Mouse (Mus musculus) granulocyte monocyte progenitor cell, adult 5-6 weeks (primary cell): ENCODE measurements around the gene Il1rap. TPM values are rescaled to one million over a fixed set of nuclear protein-coding genes. Genes with fewer than 3 reads are reported as not detected.

Experiments
- ATAC-seq: replicated peaks from 2 replicates; pipeline ENCODE4 v1.8.0; 2016; ENCODE audit warnings: mild to moderate bottlenecking, moderate TSS enrichment, inconsistent platforms; ENCODE audit not compliant: poor library complexity, severe bottlenecking
- total RNA-seq, 2 experiments: library from RNA; stranded (forward) in 1 of 2; stranded (reverse) in 1 of 2; fragments of 200-712, 200-1000 nt in 1 of 2; fragments of >200 nt in 1 of 2; fragmentation: Nextera tagmentation in 1 of 2; gene quantifications; 2 replicates each; pipeline ENCODE4 v1.2.3; 2014 to 2017

Il1rap gene
- total RNA-seq, 2 experiments from 2014 or later: 12.8 to 18.9 TPM

DNA sequence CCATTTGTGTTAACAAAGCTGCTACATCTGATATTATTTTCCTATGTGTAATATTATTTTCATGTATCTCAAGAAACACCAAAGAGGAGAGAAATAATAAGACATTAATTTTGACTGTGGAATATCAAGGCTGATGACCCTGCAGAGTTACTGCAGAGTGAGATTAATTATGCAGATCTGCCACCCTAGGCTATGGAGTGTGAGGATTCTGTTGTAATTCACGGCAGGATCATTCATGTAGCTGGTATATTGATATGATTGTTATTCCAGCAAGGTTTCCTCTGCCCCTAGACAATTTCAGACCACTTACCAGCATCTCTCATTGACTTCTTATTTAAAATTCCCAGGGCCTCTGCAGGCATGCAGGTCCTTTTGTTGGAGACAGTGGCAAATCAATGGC, 29.0 kb downstream of the Il1rap start:
- ATAC-seq: no peak

DNA sequence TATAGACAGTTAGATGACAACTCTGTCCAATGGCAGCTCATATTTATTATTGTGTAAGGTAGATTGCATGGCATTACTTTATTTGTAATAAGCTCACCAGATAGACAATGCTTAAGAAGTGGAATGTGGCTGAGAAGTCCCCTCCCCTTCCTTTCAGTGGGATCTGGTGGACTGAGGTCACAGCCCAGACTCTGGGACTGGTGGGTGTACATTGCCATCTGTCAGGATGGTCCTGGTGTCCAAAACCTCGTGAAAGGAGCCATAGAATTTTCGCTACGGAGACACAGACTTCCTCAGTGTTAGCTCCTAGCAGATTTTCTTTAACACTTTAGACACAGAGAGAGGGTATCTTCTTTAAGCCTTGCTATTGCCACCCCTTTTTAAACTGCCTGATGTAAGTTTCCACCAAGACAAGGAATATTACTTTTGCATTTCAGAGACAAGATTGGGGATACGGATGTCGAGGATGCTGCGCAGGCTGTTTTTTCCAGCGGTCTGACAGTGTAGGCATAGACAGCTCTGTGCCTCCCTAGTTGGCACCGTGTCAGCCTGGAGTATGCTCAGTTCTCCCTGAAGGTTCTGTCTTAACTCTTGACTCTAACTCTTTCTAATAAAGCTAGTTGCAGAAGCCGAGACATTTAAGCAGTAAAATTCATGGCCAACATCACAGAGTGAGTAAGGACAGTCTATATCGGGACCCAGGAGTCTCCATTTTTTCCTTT, 31.2 kb downstream of the Il1rap start:
- ATAC-seq: no peak

DNA sequence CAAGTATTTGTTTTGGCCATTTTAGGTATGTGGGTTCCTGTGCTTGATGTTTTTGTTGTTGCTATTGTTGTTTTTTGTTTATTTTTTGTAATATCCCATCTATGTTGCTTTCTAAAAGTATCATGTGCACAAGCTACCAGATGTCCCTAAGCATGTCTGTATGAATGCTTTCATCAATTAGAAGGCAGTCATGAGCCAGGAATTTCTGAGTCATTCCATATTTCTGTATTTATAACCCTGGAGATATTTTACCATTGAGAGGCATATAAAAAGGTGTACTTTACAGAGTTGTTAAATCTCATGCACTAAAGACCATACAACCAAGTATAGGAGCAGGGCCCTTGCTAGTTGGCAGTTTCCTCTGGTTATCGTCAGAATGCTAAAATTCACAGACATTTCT, 41.6 kb downstream of the Il1rap start:
- ATAC-seq: no peak

DNA sequence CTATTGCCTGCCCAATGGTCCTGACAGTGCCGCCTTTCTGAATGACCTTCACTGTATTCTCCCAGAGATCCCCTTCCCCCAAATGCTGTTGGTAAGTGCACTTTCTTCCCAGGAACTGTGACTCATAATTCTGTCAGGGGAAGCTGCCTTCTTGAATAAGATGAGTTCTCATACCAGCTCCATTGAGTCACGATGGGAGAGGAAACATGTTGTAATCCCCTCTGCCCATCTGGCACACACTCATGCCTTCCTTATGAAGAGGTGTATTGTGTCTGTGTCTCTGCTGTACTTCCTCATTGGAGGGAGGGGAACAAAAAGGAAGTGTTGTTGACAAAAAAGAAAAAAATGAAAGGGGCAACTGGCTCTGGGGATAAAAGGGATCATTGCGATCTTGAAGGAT, 44.6 kb downstream of the Il1rap start:
- ATAC-seq: peak; percentile 100

DNA sequence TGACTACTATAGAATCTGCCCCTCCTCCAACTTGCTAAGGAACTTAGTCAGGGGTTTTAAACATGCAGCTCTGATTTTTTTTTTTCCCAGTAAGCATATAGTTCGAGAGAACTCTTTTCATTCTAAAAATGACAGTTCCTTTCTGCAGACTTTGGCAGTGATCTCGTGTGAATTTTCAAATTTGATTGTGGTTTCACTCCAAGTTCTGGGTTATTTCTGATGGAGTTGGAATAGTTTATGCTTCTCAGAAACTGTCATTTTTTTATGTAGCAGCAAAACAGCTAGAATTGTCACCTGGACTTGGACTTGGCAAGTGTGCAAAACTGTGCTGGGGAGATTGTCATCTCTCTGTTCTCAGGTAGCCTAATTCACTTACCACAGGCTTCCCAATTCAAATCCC, 53.3 kb downstream of the Il1rap start:
- no peak for ATAC-seq

DNA sequence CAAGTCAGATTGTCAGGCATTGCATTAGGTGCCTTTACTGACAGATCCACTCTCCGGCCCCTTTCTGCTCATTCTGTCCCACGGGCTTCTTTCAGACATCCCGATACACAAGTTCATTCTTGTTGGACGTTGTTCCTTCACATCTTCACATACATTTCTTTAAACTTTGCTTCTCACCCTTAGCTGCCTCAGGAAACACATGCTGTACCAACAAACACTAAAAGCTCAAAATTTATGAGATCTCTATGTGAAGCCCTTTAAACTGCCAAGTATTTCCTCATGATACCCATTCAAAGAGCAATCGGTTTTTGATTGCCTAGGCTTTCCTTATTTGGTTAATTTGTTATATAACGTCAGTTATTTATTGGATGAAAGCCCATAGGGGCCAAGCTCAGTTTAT, 61.6 kb downstream of the Il1rap start:
- ATAC-seq: no peak

DNA sequence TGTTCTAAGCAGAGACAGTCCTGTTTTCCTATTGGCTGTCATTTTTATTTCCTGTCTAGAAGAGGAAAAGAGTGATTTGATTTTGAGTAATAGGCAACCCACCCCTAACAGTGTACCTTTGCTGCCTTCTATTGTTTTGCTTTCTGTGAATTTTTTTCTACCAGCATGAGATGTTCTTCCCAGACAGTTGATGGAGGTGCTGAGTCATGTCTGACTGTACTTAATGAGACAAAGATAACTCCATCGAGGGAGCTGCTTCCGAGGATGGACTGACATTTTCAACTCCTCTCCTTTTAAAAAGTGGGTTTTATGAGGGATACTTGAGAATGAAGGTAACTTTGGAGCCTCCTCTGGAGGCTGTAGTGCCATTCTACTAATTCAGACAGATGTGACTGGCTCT, 64.6 kb downstream of the Il1rap start:
- no peak for ATAC-seq

DNA sequence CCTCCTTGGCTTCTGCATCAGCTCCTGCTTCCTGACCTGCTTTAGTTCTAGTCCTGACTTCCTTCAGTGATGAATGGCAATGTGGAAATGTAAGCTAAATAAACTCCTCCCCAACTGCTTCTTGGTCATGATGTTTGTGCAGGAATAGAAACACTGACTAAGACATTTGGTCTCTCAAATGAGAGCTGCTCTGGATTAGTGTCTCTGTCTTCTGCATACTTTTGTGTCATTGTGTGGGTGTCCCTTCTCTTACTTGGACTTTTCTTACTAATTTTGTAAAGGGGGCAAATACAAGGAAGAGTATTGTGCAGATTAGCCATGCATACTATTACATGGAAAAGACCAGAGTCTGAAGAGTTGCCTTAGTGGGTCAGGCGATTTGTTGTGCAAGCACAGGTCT, 65.5 kb downstream of the Il1rap start:
- no peak for ATAC-seq

DNA sequence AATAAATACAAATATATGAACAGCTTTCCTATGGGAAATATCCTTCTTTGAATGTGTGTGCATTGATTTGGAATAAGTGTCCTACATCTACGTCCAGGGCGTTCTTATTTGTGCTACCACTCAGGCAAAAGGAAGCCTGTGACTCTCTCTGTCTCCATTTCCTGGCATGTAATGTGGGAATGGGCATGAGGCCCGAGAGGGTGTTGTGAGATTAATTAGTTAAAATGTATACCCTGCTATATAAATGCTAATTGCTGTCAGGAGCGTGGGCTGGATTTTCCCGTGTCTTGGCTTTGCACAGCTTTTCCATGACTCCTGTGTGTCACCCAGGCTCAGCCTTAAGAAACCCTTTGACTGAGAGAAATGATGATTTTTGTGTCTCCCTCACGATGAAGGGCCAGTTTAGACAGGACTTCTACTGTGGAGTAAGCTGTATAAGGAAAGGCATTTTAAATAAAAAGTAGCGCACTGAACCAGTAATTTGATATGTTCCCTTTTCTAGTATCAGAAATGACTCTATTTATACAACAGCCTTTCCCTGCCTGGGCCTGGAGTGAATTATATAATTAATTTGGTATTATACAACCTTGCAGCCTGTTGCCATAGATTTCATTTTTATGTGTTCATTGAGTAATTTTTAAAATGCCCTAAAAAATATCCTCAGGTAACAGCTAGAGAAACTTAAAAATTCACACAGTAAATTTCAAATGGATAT, 81.4 kb downstream of the Il1rap start:
- no peak for ATAC-seq

DNA sequence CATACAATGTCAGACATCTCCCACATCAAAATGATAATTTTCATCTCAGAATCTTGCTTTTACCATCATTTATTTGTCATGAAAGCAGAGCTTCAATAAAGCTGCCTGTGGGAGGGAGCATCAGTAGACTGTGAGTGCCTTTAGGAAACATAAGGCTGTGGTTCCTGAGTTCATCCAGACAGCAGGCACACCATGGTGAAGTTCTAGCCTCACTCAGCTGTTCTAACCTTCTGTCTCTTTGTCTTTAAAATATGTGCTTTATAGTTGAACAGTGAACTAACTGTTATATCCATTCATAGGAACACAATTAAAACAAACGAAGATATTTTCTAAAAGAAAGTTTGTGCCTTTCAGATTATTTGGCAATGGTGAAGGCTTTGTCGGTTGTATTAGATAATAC, 84.9 kb downstream of the Il1rap start:
- no peak for ATAC-seq

DNA sequence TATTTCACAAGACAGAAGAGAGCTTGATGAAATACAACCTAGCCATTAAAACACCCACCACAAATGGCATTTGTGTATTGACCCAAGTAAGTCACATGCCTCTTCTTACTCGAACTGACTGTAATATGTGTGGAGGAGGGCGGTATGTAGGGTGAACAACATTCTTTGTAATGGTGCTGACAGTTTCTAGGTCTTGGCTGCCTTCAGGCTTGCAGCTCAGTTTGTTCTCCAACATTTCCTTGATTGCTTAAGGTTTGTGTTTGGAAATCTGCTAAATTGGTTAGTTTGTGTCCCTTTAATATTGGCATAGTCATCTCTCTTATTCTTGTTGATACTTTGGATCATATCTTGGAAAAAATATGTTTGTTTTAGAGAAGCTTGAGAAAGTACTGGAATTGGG, 87.6 kb downstream of the Il1rap start:
- peak; percentile 48 for ATAC-seq

DNA sequence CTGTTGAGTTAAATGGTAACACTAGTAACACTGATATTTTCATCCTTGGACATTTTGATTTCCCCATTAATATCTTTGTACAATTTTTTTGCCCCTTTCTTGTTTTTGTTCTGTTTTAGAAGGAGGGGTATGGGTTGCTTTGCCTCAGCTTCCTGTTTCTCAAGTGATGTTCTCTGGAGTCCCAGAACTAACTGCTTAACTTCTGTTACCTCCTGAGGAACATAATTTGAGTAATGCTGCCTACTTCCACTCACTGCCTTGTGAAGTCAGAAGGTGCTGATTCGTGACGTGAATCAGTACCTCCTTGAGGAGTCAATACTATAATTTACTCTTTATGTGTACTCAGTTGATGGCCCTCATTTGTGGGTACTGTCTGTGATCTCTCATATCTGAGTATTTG, 98.9 kb downstream of the Il1rap start:
- peak; percentile 67 for ATAC-seq

DNA sequence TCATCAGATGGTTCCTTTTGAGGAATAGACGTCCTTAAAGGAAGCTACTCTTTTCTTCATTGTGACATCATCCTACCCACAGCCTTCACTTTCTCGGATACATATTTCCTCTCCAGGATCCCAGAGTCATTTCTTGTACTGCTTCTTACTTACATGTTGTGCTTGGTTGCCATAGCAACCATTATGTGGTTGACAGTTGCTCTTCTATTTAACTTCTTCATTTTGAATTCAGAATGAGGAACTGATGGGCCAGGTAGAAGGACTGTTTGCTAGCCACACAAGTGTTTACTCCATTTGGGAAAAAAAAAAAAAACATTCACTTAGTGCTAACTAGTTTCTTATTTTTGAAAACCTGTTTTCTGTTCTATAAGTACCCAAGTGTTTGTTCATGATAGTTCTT, 108.3 kb downstream of the Il1rap start:
- ATAC-seq: peak; percentile 94

DNA sequence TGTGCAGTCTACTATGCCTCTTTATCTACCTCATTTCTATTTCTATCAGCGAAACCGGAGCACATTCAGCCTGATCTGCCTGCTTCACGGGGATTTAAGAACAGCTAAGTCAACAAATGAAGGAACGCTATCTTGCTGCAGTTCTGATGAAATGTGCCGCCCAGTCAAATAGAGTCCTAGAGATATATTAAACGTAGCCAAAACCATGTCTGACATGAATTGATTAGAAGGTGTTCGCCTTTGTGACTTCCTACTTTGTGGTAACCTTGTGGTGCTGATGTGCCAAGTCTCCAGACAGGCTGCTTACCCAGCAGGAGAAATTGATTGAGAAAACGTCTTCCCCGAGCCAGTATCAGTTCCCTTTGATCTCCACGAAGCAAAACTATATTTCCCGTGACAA, 109.8 kb downstream of the Il1rap start:
- ATAC-seq: peak; percentile 80

DNA sequence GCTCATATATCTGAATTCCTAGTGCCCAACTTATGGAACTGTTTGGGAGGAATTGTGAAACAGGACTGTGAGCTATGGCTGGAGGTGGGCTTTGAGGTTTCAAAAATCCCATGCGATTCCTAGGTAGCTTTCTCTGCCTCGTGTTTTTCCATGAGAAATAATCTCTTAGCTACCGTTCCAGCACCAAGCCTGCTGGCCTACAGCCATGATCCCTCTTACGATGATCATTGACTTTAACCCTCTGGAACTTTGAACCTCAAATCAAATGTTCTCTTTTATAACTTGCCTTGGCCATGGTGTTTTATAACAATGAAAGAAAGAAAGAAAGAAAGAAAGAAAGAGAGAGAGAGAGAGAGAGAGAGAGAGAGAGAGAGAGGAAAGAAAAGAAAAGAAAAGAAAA, 116.6 kb downstream of the Il1rap start:
- ATAC-seq: no peak

DNA sequence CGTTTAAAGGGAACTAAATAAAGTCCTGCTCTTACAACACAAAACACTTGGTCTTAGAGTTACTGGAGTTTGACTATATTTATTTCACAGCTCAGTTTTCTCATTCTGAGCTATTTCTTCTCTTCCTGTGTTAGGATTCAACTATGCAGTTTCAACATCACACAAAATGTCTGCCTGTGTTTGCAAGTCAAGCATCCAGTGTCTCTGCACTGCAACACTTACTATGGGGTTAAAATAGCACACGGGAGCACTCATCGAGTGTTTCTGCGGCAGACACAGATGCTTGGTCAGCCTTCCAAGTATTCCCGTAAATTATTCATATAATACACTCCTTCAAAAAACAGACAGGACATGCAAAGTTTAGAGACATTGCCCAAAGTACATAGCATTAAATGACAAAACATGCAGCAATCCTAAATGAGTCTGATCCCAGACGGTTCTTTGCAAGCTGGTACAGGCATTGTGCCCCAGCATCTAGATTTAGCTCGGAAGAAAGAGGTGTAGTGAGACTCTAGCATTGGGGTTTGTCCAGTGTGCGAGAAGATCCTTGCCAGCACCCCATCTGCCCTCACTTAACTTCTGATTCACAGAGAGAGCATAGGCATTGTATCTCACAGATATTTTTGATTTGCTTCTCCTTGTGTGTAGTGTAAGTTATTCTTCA, 119.1 kb downstream of the Il1rap start:
- ATAC-seq: no peak

DNA sequence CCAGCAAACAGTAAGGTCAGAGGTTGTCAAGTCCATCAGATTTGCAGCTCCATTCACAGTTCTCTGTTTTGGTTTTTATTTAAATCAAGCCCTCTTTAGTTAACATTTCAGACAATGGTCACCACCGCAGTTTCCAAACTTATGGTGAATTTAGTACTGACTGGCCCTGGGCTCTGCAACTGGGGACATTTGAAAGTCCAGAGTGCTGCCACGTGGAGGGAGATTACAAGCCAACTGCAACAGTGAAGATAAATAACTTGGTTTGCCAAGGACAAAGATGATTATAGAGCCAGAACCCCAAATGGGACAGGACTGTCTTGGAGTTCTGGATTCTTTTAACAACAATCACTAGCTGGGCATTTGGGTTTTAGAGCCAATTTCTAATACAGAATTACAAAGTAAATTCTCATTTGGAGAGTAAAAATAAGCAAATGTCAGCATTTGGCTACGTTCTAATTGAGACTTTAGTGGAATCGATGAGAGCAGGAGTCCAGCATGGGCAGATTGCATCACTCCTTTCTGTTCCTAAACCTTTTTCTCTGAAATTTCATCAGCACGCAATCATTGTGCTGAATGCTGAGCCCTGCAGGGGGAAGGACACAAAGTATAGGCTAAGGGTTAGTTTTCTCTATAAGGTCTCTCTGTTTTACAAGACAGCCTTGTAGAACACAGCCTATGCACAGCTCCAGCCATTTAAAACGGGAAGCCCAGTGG, 124.3 kb downstream of the Il1rap start:
- ATAC-seq: no peak

DNA sequence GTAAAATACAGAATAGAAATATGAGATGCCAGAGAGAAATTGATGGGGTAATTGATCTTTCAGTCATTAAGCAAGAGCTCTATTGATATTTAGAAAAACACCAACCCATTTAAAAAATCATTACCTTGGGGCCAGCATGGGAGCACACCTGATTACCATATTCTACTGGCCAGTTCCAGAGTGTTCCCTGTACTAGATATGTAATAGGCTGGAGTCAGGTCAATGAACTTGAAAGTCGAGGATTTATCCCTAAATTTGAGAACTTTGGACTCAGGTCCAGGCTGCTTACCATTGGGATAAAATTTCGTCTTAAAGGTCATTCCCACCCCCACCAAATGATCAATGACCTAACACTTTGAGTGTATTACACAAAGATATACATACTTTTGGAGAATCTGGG, 125.0 kb downstream of the Il1rap start:
- ATAC-seq: no peak

DNA sequence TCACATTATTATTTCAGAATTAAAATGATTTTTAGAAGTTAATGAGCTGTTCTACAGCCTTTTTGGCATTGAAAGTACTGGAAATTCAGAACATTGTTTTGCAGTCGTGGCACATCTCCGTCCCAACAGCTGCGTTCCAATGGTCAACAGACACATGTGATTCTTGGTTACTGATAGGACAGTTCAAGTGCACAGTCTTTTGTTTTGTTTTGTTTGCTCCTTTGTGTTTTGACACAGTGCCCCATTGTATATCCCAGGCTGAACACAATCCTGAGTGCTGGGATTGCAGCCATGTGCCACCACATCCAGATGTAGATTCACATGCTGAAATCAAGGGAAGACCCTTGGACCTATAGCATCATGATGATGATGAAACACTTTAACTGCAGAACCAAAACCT, 129.4 kb downstream of the Il1rap start:
- ATAC-seq: no peak

DNA sequence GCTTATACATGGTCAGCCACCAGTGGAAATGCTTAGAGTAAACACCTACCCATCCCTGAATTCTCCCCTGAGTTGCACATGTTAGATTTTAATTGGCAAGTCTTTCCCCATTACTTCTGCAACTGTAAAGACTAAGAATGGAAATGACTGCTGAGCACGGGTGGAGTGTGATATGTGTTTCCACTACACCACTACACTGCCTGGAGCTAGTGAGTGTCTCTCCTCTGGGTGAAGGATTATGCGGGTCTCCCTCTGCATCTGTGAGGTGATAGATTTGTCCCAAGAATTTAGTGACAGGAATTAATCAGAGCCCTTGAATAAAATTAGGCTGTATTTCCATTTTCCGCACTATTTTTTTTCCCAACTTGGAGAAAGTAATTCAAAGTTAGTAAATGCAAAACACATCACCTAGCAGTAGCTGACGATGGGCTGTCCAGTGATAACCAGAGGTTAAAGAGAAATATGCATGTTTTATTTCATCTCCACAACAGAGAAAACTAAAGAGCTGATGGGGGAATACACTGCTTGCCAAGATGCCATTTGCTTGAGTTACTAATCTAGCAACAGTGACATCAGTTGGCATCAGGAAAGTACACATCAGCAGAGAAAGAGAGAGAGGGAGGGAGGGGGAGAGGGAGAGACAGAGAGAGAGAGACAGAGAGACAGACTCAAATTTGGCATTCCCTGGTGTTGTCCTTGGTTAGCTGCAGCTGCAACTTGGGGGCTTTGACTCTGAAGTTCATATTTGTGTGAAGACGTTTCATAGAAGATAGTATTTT, 132.2 kb downstream of the Il1rap start:
- no peak for ATAC-seq
